Mouse (Mus musculus) heart, postnatal 0 days (tissue): ENCODE measurements around the gene Gm49486. TPM values are rescaled to one million over a fixed set of nuclear protein-coding genes. Genes with fewer than 3 reads are reported as not detected.

Experiments
- ATAC-seq: fragments of 200-750 bp; cut with Nextera tagmentation; 2 replicates; pipeline ENCODE4 v1.8.0; 2017; ENCODE audit warnings: low read depth, moderate number of reproducible peaks, moderate library complexity; ENCODE audit not compliant: insufficient read depth
- DNase-seq: peaks from one replicate; pipeline ENCODE4 v3.0.0-alpha.2; 2016; ENCODE audit warnings: low spot score
- H3K27ac ChIP-seq: fragments of 300-500 bp; sonication (generic); 2 replicates; pipeline ENCODE4 v1.5.1; 2014; ENCODE audit warnings: low read depth, mild to moderate bottlenecking
- H3K27me3 ChIP-seq: fragments of 300-500 bp; sonication (generic); 2 replicates; pipeline ENCODE4 v1.6.1; 2014; ENCODE audit warnings: low read length, mixed read lengths; ENCODE audit not compliant: control insufficient read depth, insufficient read depth
- H3K36me3 ChIP-seq: fragments of 300-500 bp; sonication (generic); replicated peaks from 2 replicates; pipeline ENCODE4 v1.6.1; 2014; ENCODE audit warnings: low read length, mixed read lengths; ENCODE audit not compliant: control insufficient read depth, insufficient read depth
- H3K4me1 ChIP-seq: fragments of 300-500 bp; sonication (generic); 2 replicates; pipeline ENCODE4 v1.6.1; 2014; ENCODE audit warnings: antibody characterized with exemption; ENCODE audit not compliant: control insufficient read depth, insufficient read depth
- H3K4me2 ChIP-seq: fragments of 300-500 bp; sonication (generic); 2 replicates; pipeline ENCODE4 v1.6.1; 2014; ENCODE audit warnings: low read depth, mild to moderate bottlenecking, low read length, moderate library complexity
- H3K4me3 ChIP-seq: fragments of 300-500 bp; sonication (generic); 2 replicates; pipeline ENCODE4 v1.5.1; 2014; ENCODE audit warnings: low read depth, low read length
- H3K9ac ChIP-seq: fragments of 300-500 bp; sonication (generic); replicated peaks from 2 replicates; pipeline ENCODE4 v1.6.1; 2014; ENCODE audit warnings: low read depth, low read length, mixed read lengths
- H3K9me3 ChIP-seq: fragments of 300-500 bp; sonication (generic); replicated peaks from 2 replicates; pipeline ENCODE4 v1.6.1; 2016; ENCODE audit warnings: low read length; ENCODE audit not compliant: control insufficient read depth
- CTCF ChIP-seq: IDR thresholded peaks from 2 replicates; pipeline ENCODE4 v1.5.1; 2016; ENCODE audit warnings: antibody characterized with exemption, control low read depth, low read depth
- EP300 ChIP-seq: IDR thresholded peaks from 2 replicates; pipeline ENCODE4 v1.6.1; 2016; ENCODE audit warnings: antibody characterized with exemption, low read depth
- WGBS: fragments of 180-500 bp; shearing (Covaris S2); extraction: QIAGEN DNeasy Blood & Tissue Kit; methylation state at CpG from one replicate; pipeline ENCODE4 v1.1.7; 2014; 5-methylcytosine and 5-hydroxymethylcytosine counted together
- polyA plus RNA-seq: library from polyadenylated mRNA; unstranded; fragments of >200 nt; fragmentation: Nextera tagmentation; extraction: Ambion mirVana; gene quantifications from 2 replicates; pipeline ENCODE4 v1.2.1, GENCODE M21; 2015
- total RNA-seq: library from RNA; depleted of rRNA; stranded (reverse); fragments of >200 nt; gene quantifications from 2 replicates; pipeline ENCODE4 v1.2.3, GENCODE M21; 2014; ENCODE audit warnings: low replicate concordance

Gene Gm49486
- total and polyA plus RNA-seq, 2 experiments from 2014 or later, result 0.74 to 0.80 TPM

DNA sequence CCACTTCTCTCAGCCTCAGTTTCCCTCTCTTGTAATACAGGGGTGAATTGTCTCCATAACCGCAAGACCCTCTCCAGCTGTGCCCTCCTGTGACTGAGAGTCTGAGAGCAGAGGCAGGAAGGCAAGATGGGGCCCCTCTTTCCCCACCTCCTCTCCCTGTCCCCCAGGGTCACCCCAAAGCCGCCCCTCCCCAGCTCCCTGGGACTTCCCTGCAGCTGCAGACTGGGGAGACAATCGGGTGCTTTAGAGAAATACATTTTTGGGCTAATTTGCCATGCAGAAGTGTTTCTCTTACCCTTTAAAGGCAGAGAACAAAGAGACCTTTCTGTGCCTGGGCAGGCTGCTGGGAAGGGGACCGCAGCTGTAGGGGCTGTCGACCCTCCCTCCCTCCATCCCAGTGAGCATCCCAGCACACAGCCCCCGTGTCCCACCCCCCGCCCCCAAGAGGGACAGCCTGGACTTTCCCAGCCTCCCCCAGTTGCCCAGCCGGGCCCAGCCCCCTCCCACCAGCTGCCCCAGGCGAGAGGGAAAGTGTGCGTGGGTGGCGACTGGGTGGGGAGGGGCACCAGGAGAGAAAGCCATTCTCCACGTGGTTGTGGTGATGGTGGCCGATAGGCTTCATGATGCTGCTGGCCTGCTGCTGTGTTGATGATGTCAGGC lies 27.6 kb upstream of the Gm49486 start:
- no peak for DNase-seq
- Histone ChIP-seq H3K4me3 (no peak overlapping the region), H3K27ac (no peak overlapping the region), H3K9ac (no peak overlapping the region), H3K9me3 (no peaks in the 10 kb centered on the region), H3K36me3 (no peaks in the 10 kb centered on the region), H3K4me2 (no peak overlapping the region), H3K27me3 (no peaks in the 10 kb centered on the region), H3K4me1 (peaks cover 3% of the 10 kb centered on the region; the same call in 1 of the 2 replicates)
- 40% methylated on average over 13 of the region's 13 CpGs for WGBS
- ATAC-seq, result no peak
- TF ChIP-seq CTCF, result no peak
- TF ChIP-seq EP300, result no peak

DNA sequence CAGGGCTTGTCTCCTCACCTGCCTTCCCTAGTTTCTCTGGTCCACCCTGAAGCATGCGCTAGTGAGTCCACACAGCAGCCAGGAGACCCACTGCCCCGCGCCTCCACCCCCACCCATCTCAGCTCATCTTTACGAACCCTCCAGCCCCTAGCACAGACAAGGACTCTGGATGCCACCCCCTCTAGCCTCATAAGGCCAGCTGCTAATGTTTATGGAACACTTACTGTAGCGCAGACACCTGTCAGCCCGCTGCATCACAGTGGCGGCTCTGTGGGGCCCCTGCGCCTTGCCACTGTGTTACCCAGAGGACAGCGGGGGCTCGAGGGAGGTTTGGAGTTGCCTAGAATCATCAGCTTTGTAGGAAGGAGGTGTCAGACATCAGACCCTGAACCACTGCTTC lies 26.6 kb upstream of the Gm49486 start:
- TF ChIP-seq CTCF (no peak), EP300 (no peak)
- ATAC-seq, result no peak
- no peak overlapping the region for H3K9ac ChIP-seq
- no peak for DNase-seq
- 35% methylated on average over 10 of the region's 10 CpGs for WGBS
- H3K27me3 ChIP-seq, result no peaks in the 10 kb centered on the region
- no peaks in the 10 kb centered on the region for H3K36me3 ChIP-seq
- no peak overlapping the region for H3K27ac ChIP-seq
- H3K4me2 ChIP-seq, result no peak overlapping the region
- no peaks in the 10 kb centered on the region for H3K9me3 ChIP-seq
- H3K4me3 ChIP-seq, result no peak overlapping the region
- H3K4me1 ChIP-seq, result peaks cover 3% of the 10 kb centered on the region; the same call in 1 of the 2 replicates

DNA sequence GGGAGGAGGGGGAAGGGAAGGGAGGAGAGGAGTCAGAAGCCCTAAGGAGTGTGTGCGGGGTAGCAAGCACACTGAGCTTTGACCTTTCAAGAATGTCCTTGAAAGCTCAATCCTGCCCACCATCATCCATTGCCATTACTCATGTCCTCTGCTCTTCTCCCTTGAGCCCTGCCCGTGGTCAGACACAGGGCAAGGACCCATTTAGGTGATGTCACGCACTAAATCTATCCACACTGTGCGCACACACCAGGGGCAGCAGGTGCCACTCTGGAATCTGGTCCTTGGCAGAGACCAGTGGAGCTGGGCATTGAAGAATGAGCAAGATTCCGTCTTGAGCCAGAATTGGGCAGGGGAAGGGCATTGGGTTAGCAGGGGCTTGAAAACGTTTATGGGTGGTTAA lies 21.0 kb upstream of the Gm49486 start:
- 64% methylated on average over 6 of the region's 6 CpGs for WGBS
- no peak for ATAC-seq

DNA sequence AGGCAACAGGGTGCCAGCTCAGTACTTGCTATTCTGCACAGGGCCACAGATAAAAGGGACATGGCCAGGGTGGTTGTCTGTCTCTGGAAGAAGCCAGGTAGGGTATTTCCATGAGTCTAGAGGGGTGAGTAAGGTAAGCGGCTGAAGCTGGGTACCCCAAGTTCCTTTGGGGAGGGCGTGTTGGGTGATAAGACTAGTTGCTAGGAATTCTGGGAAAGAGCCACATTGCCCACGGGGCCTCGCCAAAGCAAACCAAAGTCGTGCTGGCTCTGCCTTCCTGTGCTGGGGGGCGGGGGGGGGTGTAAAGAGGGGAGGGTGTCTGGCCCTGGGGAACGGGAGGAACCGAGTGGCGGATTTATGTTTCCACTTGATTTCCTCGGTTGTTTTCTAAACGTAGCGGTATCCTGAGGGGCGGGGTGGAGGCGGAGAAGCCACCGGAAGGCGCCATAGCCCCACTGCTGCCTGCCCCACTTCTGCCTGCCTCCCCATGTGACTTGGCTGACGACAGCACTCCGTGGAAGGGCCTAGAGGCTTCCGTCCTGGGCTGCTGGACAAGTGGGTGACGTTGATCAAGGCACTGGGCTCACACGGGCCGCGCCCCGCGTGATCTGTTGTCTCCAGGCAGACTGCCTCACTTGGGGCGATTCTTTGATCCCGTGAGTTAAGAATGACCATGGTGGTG lies 20.3 kb upstream of the Gm49486 start:
- no peaks in the 10 kb centered on the region for H3K27me3 ChIP-seq
- no peaks in the 10 kb centered on the region for H3K9me3 ChIP-seq
- no peak for TF ChIP-seq EP300
- TF ChIP-seq CTCF, result no peak
- H3K9ac ChIP-seq, result no peak overlapping the region
- no peak overlapping the region for H3K27ac ChIP-seq
- peak; percentile 35; the same call in 1 of the 2 replicates for ATAC-seq
- no peak overlapping the region for H3K4me3 ChIP-seq
- no peak for DNase-seq
- H3K36me3 ChIP-seq, result no peaks in the 10 kb centered on the region
- 79% methylated on average over 27 of the region's 27 CpGs for WGBS
- no peaks in the 10 kb centered on the region for H3K4me1 ChIP-seq
- no peak overlapping the region for H3K4me2 ChIP-seq

More for the DNA sequence above, 21.0 kb upstream of the Gm49486 start:
- no peak overlapping the region for H3K9ac ChIP-seq
- no peaks in the 10 kb centered on the region for H3K9me3 ChIP-seq
- no peaks in the 10 kb centered on the region for H3K27me3 ChIP-seq
- no peak overlapping the region for H3K4me2 ChIP-seq
- H3K36me3 ChIP-seq, result no peaks in the 10 kb centered on the region
- no peaks in the 10 kb centered on the region for H3K4me1 ChIP-seq
- no peak overlapping the region for H3K4me3 ChIP-seq
- no peak for DNase-seq
- H3K27ac ChIP-seq, result no peak overlapping the region
- TF ChIP-seq EP300, result no peak
- TF ChIP-seq CTCF, result no peak

DNA sequence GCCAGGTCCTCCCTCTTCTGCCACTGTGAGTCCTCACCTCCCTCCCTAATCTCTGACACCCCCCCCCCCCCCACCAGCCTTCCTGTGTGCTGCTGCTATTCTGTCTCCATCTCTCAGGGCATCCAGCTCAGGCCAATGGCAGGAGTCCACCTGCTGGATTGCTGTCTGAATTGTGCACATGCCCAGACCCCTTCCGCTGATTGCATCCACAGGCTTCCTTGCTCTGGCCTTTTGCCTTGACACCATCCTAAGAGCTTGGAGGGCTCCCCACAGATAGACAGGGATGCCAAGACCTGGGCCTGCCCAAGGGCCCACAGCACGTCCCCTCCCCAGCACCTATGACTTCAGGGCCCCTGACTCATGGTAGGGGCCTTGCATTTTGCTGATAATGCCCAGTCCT lies 18.8 kb upstream of the Gm49486 start:
- ATAC-seq (no peak), DNase-seq (no peak)
- no peak overlapping the region for H3K9ac ChIP-seq
- no peaks in the 10 kb centered on the region for H3K27me3 ChIP-seq
- no peak overlapping the region for H3K4me3 ChIP-seq
- TF ChIP-seq EP300 (no peak), CTCF (no peak)
- no peak overlapping the region for H3K4me2 ChIP-seq
- H3K27ac ChIP-seq, result no peak overlapping the region
- no peaks in the 10 kb centered on the region for H3K4me1 ChIP-seq
- H3K36me3 ChIP-seq, result no peaks in the 10 kb centered on the region
- no peaks in the 10 kb centered on the region for H3K9me3 ChIP-seq
- WGBS, result 38% methylated on average over 2 of the region's 2 CpGs
